Mouse (Mus musculus) left cerebral cortex, postnatal 10 days (tissue): ENCODE data around the gene Socs2. TPM values are rescaled to one million over a fixed set of nuclear protein-coding genes. Genes with fewer than 3 reads are reported as not detected.
A peak's percentile ranks its signal among the peaks of the same experiment; 100 is the strongest.

ENCODE experiments used
- DNase-seq, 2 experiments: peaks; one replicate each; pipeline ENCODE4 v3.0.0; 2021 to 2022; ENCODE audit warnings: low spot score in 2 of 2, mixed read lengths in 1 of 2; ENCODE audit errors: extremely low spot score in 1 of 2
- intact Hi-C: fragments of 180-260 bp; cut with DNase I; formaldehyde crosslinking; loops from one replicate; pipeline ENCODE4 v1.15.1; 2025
- total RNA-seq, 2 experiments: library from RNA; stranded (reverse); gene quantifications; 2 replicates each; pipeline ENCODE4 v1.2.3; 2021

Gene Socs2
- 10 to 100 TPM; 55.9 to 61.8 TPM for total RNA-seq

GRCm38 (mm10) chr10:95416685-95417495 lies at the start of gene Socs2:
TSS of gene Socs2 (minus strand) at chr10:95417180.
- peak; percentile 90 to 95 for DNase-seq
- intact Hi-C loops, result loop anchor here (5.0 kb wide), 5 partner anchors 55 to 425 kb away; no protein-coding TSS in a partner anchor

- DNase-seq, result no peak
- intact Hi-C loops, result no loop called here
Measured at GRCm38 (mm10) chr10:95465485-95465896, 48.5 kb upstream of the Socs2 start.

- DNase-seq, result no peak
- intact Hi-C loops, result no loop called here
Measured at GRCm38 (mm10) chr10:95464527-95464926, 47.5 kb upstream of the Socs2 start.

GRCm38 (mm10) chr10:95462231-95462630 lies 45.3 kb upstream of the Socs2 start:
- no peak for DNase-seq
- intact Hi-C loops, result no loop called here

GRCm38 (mm10) chr10:95461053-95461553 lies 44.1 kb upstream of the Socs2 start:
- intact Hi-C loops, result no loop called here

GRCm38 (mm10) chr10:95458050-95458806 lies 41.2 kb upstream of the Socs2 start:
- no peak for DNase-seq
- intact Hi-C loops, result no loop called here

More at GRCm38 (mm10) chr10:95461053-95461553, 44.1 kb upstream of the Socs2 start:
- DNase-seq, result no peak

GRCm38 (mm10) chr10:95457367-95458049 lies 40.5 kb upstream of the Socs2 start:
- no peak for DNase-seq
- intact Hi-C loops, result no loop called here

GRCm38 (mm10) chr10:95456103-95456502 lies 39.1 kb upstream of the Socs2 start:
- DNase-seq, result no peak
- intact Hi-C loops, result no loop called here

- intact Hi-C loops, result no loop called here
- no peak for DNase-seq
Measured at GRCm38 (mm10) chr10:95453282-95453681, 36.3 kb upstream of the Socs2 start.

- no peak for DNase-seq
- intact Hi-C loops, result no loop called here
Measured at GRCm38 (mm10) chr10:95449033-95449432, 32.1 kb upstream of the Socs2 start.

GRCm38 (mm10) chr10:95447954-95448353 lies 31.0 kb upstream of the Socs2 start:
- intact Hi-C loops, result no loop called here
- DNase-seq, result no peak

- no peak for DNase-seq
Measured at GRCm38 (mm10) chr10:95445104-95446056, 28.4 kb upstream of the Socs2 start.

GRCm38 (mm10) chr10:95442334-95442733 lies 25.4 kb upstream of the Socs2 start:
- DNase-seq, result no peak
- intact Hi-C loops, result no loop called here

More at GRCm38 (mm10) chr10:95445104-95446056, 28.4 kb upstream of the Socs2 start:
- intact Hi-C loops, result no loop called here

GRCm38 (mm10) chr10:95440566-95440965 lies 23.6 kb upstream of the Socs2 start:
- DNase-seq, result no peak
- intact Hi-C loops, result no loop called here

GRCm38 (mm10) chr10:95439718-95440339 lies 22.8 kb upstream of the Socs2 start:
- intact Hi-C loops, result no loop called here

GRCm38 (mm10) chr10:95438941-95439340 lies 22.0 kb upstream of the Socs2 start:
- intact Hi-C loops, result no loop called here
- DNase-seq, result no peak

More at GRCm38 (mm10) chr10:95439718-95440339, 22.8 kb upstream of the Socs2 start:
- no peak for DNase-seq

- intact Hi-C loops, result no loop called here
- DNase-seq, result no peak
Measured at GRCm38 (mm10) chr10:95430271-95430670, 13.3 kb upstream of the Socs2 start.

- DNase-seq, result no peak
- intact Hi-C loops, result no loop called here
Measured at GRCm38 (mm10) chr10:95429111-95429510, 12.1 kb upstream of the Socs2 start.
